Mouse (Mus musculus) lung, postnatal 0 days (tissue): ENCODE results near the gene Snrpd2.

Source experiments
- CTCF ChIP-seq: IDR thresholded peaks from 2 replicates; pipeline ENCODE4 v1.5.1; 2016; ENCODE audit warnings: antibody characterized with exemption, mild to moderate bottlenecking
- EP300 ChIP-seq: IDR thresholded peaks from 2 replicates; pipeline ENCODE4 v1.6.1; 2016; ENCODE audit warnings: antibody characterized with exemption, mild to moderate bottlenecking, control low read depth

DNA sequence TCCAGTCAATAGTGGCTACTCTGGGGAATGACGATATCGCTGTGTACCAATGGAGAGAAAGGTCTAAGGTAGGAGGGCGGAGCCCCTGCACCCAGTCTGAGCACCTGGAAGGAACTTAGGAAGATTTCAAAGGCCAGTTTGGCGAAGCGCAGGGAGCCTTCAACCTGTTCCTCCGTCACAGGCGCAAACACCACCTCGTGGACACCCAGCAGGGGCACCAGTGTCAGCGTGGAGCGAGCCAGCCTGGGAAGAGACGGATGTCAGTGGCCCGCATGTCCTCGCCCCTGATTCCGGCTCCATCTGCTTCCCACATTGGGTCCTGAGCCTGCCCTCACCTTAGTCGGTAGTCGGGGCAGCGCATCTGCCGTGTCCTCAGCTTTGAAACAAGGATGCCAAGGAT, 9.9 kb downstream of the Snrpd2 start:
- TF ChIP-seq CTCF (no peak), EP300 (no peak)
